Mouse (Mus musculus): ENCODE results near the gene Imp3. TPM values are rescaled to one million over a fixed set of nuclear protein-coding genes. Genes with fewer than 3 reads are reported as not detected.

The Imp3 gene
- polyA plus RNA-seq, 1 experiment from 2014 or later, result 80.3 TPM

GRCm38 (mm10) chr9:56894006-56894405, 43.3 kb upstream of the Imp3 start:
- Histone ChIP-seq H3K9me3 (replicated peaks; ENCODE audit: control insufficient read depth, low read length) (no peaks in the 10 kb centered on the region), H3K36me3 (replicated peaks; ENCODE audit: control insufficient read depth, insufficient read depth, low read depth, low read length) (no peaks in the 10 kb centered on the region), H3K4me1 (ENCODE audit: control insufficient read depth, insufficient read depth, low read length) (peaks cover 4% of the 10 kb centered on the region), H3K4me3 (ENCODE audit: low read depth, low read length) (no peak overlapping the region), H3K4me2 (ENCODE audit: low read depth, low read length) (no peak overlapping the region), H3K27ac (replicated peaks; ENCODE audit: low read depth, low read length) (no peak overlapping the region), H3K27me3 (ENCODE audit: control insufficient read depth, insufficient read depth, low read length) (no peaks in the 10 kb centered on the region), H3K9ac (replicated peaks; ENCODE audit: low read length) (no peak overlapping the region)
- DNase-seq (ENCODE audit: low spot score) (peak; percentile 40), ATAC-seq (replicated peaks; ENCODE audit: insufficient number of reproducible peaks, low FRiP score, low TSS enrichment, low read depth) (no peak)
- 27% methylated on average over 3 of the region's 3 CpGs for WGBS

DNA sequence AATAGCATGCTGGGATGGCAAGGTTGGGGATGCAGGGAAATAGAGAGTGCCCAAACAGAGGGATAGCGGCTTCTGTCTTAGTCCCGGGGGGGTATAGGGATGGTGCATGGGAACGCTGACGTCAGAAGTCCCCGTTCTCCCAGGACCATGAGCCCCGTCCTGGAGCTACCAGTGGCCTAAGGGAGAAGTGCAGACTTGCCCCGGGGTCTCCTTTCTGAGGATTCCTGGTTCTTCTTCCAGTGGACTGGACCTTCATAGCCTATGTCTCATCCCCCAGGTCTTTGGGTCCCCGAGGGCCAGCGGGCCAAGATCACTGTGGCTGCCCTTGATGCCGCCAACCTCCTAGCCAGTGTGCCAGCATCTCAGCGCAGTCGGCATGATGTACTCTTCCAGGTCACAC, 40.5 kb upstream of the Imp3 start:
- H3K9ac ChIP-seq (replicated peaks; ENCODE audit: low read length), result no peak overlapping the region; the same call in 1 of the 2 replicates
- DNase-seq (ENCODE audit: low spot score), result no peak

DNA sequence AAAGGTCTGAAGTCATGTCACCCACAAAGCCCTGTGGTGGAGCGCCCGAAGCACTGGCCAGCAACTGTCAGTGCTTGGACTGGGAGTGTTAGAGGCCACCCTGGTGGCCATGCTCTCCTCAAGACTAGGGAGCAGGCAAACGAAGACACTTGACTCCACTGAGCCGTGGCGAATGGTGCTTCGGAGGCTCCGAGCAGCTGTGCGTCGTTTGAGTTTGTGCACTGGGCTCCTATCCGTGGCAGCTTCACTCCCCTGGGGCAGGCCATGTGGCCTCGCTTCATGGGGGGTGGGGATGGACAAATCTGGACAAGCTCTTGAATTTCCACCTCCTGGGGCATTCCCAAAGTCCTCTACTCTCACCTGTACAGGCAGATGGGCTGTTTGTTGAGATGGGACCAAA, 37.9 kb upstream of the Imp3 start:
- Histone ChIP-seq H3K4me1 (ENCODE audit: control insufficient read depth, insufficient read depth, low read length) (no peaks in the 10 kb centered on the region), H3K27ac (replicated peaks; ENCODE audit: low read depth, low read length) (no peak overlapping the region), H3K36me3 (replicated peaks; ENCODE audit: control insufficient read depth, insufficient read depth, low read depth, low read length) (no peaks in the 10 kb centered on the region), H3K4me3 (ENCODE audit: low read depth, low read length) (no peak overlapping the region), H3K4me2 (ENCODE audit: low read depth, low read length) (no peak overlapping the region), H3K9ac (replicated peaks; ENCODE audit: low read length) (no peak overlapping the region), H3K9me3 (replicated peaks; ENCODE audit: control insufficient read depth, low read length) (no peaks in the 10 kb centered on the region), H3K27me3 (ENCODE audit: control insufficient read depth, insufficient read depth, low read length) (no peaks in the 10 kb centered on the region)
- whole genome bisulfite sequencing, result 65% methylated on average over 11 of the region's 11 CpGs
- no peak for ATAC-seq (replicated peaks; ENCODE audit: insufficient number of reproducible peaks, low FRiP score, low TSS enrichment, low read depth)
- no peak for DNase-seq (ENCODE audit: low spot score)

More for the DNA sequence above, 40.5 kb upstream of the Imp3 start:
- WGBS, result 90% methylated on average over 12 of the region's 12 CpGs
- Histone ChIP-seq H3K4me2 (ENCODE audit: low read depth, low read length) (no peak overlapping the region), H3K4me3 (ENCODE audit: low read depth, low read length) (no peak overlapping the region), H3K36me3 (replicated peaks; ENCODE audit: control insufficient read depth, insufficient read depth, low read depth, low read length) (no peaks in the 10 kb centered on the region), H3K4me1 (ENCODE audit: control insufficient read depth, insufficient read depth, low read length) (peaks cover 4% of the 10 kb centered on the region), H3K9me3 (replicated peaks; ENCODE audit: control insufficient read depth, low read length) (no peaks in the 10 kb centered on the region), H3K27ac (replicated peaks; ENCODE audit: low read depth, low read length) (no peak overlapping the region), H3K27me3 (ENCODE audit: control insufficient read depth, insufficient read depth, low read length) (no peaks in the 10 kb centered on the region)
- no peak for ATAC-seq (replicated peaks; ENCODE audit: insufficient number of reproducible peaks, low FRiP score, low TSS enrichment, low read depth)

GRCm38 (mm10) chr9:56900060-56900459, 37.2 kb upstream of the Imp3 start:
- Histone ChIP-seq H3K36me3 (replicated peaks; ENCODE audit: control insufficient read depth, insufficient read depth, low read depth, low read length) (no peaks in the 10 kb centered on the region), H3K9ac (replicated peaks; ENCODE audit: low read length) (no peak overlapping the region), H3K9me3 (replicated peaks; ENCODE audit: control insufficient read depth, low read length) (no peaks in the 10 kb centered on the region), H3K4me1 (ENCODE audit: control insufficient read depth, insufficient read depth, low read length) (no peaks in the 10 kb centered on the region), H3K4me2 (ENCODE audit: low read depth, low read length) (no peak overlapping the region), H3K4me3 (ENCODE audit: low read depth, low read length) (no peak overlapping the region), H3K27me3 (ENCODE audit: control insufficient read depth, insufficient read depth, low read length) (no peaks in the 10 kb centered on the region), H3K27ac (replicated peaks; ENCODE audit: low read depth, low read length) (no peak overlapping the region)
- DNase-seq (ENCODE audit: low spot score) (no peak), ATAC-seq (replicated peaks; ENCODE audit: insufficient number of reproducible peaks, low FRiP score, low TSS enrichment, low read depth) (no peak)

- DNase-seq (ENCODE audit: low spot score) (no peak), ATAC-seq (replicated peaks; ENCODE audit: insufficient number of reproducible peaks, low FRiP score, low TSS enrichment, low read depth) (no peak)
- Histone ChIP-seq H3K27me3 (ENCODE audit: control insufficient read depth, insufficient read depth, low read length) (no peaks in the 10 kb centered on the region), H3K27ac (replicated peaks; ENCODE audit: low read depth, low read length) (no peak overlapping the region), H3K4me2 (ENCODE audit: low read depth, low read length) (no peak overlapping the region), H3K4me3 (ENCODE audit: low read depth, low read length) (no peak overlapping the region), H3K9ac (replicated peaks; ENCODE audit: low read length) (no peak overlapping the region), H3K36me3 (replicated peaks; ENCODE audit: control insufficient read depth, insufficient read depth, low read depth, low read length) (no peaks in the 10 kb centered on the region), H3K9me3 (replicated peaks; ENCODE audit: control insufficient read depth, low read length) (no peaks in the 10 kb centered on the region), H3K4me1 (ENCODE audit: control insufficient read depth, insufficient read depth, low read length) (no peaks in the 10 kb centered on the region)
- whole genome bisulfite sequencing, result 31% methylated on average over 9 of the region's 9 CpGs
Measured at GRCm38 (mm10) chr9:56900571-56900970, 36.7 kb upstream of the Imp3 start.

- 65% methylated on average over 8 of the region's 8 CpGs for WGBS
- Histone ChIP-seq H3K4me3 (ENCODE audit: low read depth, low read length) (no peak overlapping the region), H3K27ac (replicated peaks; ENCODE audit: low read depth, low read length) (no peak overlapping the region), H3K27me3 (ENCODE audit: control insufficient read depth, insufficient read depth, low read length) (no peaks in the 10 kb centered on the region), H3K4me1 (ENCODE audit: control insufficient read depth, insufficient read depth, low read length) (no peaks in the 10 kb centered on the region), H3K36me3 (replicated peaks; ENCODE audit: control insufficient read depth, insufficient read depth, low read depth, low read length) (no peaks in the 10 kb centered on the region), H3K9me3 (replicated peaks; ENCODE audit: control insufficient read depth, low read length) (no peaks in the 10 kb centered on the region), H3K4me2 (ENCODE audit: low read depth, low read length) (no peak overlapping the region), H3K9ac (replicated peaks; ENCODE audit: low read length) (no peak overlapping the region)
- DNase-seq (ENCODE audit: low spot score) (no peak), ATAC-seq (replicated peaks; ENCODE audit: insufficient number of reproducible peaks, low FRiP score, low TSS enrichment, low read depth) (0 out of 2 replicates have a peak, but pooled peaks have one; percentile 42)
Measured at GRCm38 (mm10) chr9:56901187-56901586, 36.1 kb upstream of the Imp3 start.

- H3K9ac ChIP-seq (replicated peaks; ENCODE audit: low read length), result no peak overlapping the region
- no peaks in the 10 kb centered on the region for H3K9me3 ChIP-seq (replicated peaks; ENCODE audit: control insufficient read depth, low read length)
- H3K27ac ChIP-seq (replicated peaks; ENCODE audit: low read depth, low read length), result no peak overlapping the region
- H3K27me3 ChIP-seq (ENCODE audit: control insufficient read depth, insufficient read depth, low read length), result no peaks in the 10 kb centered on the region
- H3K4me1 ChIP-seq (ENCODE audit: control insufficient read depth, insufficient read depth, low read length), result no peaks in the 10 kb centered on the region
- DNase-seq (ENCODE audit: low spot score) (no peak), ATAC-seq (replicated peaks; ENCODE audit: insufficient number of reproducible peaks, low FRiP score, low TSS enrichment, low read depth) (no peak)
- 77% methylated on average over 3 of the region's 3 CpGs for WGBS
- H3K36me3 ChIP-seq (replicated peaks; ENCODE audit: control insufficient read depth, insufficient read depth, low read depth, low read length), result no peaks in the 10 kb centered on the region
- no peak overlapping the region for H3K4me2 ChIP-seq (ENCODE audit: low read depth, low read length)
- no peak overlapping the region for H3K4me3 ChIP-seq (ENCODE audit: low read depth, low read length)
Measured at GRCm38 (mm10) chr9:56903662-56904061, 33.6 kb upstream of the Imp3 start.

DNA sequence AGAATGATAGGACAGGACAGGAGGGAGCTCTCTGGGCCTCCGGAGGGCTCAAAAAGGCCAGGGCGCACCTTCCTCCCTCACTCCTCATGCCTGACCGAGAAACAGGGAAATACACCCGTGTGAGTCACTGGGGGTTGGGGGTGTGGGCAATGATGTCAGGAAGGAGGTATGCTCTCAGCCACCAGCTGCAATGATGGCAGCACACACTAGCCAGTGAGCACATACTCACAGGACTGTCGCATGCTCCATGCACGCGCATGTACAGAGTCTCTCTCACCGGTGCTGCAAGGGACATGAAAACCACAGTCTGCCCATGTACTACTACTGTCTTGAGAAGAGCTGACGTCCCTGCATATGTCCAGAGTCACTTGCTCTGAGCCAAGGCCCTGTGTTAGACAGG, 29.7 kb upstream of the Imp3 start:
- H3K4me1 ChIP-seq (ENCODE audit: control insufficient read depth, insufficient read depth, low read length), result no peaks in the 10 kb centered on the region; the same call in 1 of the 2 replicates
- WGBS, result 85% methylated on average over 9 of the region's 9 CpGs
- ATAC-seq (replicated peaks; ENCODE audit: insufficient number of reproducible peaks, low FRiP score, low TSS enrichment, low read depth), result no peak
- no peaks in the 10 kb centered on the region for H3K9me3 ChIP-seq (replicated peaks; ENCODE audit: control insufficient read depth, low read length)
- no peaks in the 10 kb centered on the region for H3K27me3 ChIP-seq (ENCODE audit: control insufficient read depth, insufficient read depth, low read length)
- H3K4me2 ChIP-seq (ENCODE audit: low read depth, low read length), result no peak overlapping the region
- H3K36me3 ChIP-seq (replicated peaks; ENCODE audit: control insufficient read depth, insufficient read depth, low read depth, low read length), result no peaks in the 10 kb centered on the region
- DNase-seq (ENCODE audit: low spot score), result no peak
- H3K9ac ChIP-seq (replicated peaks; ENCODE audit: low read length), result no peak overlapping the region
- no peak overlapping the region for H3K27ac ChIP-seq (replicated peaks; ENCODE audit: low read depth, low read length)
- no peak overlapping the region for H3K4me3 ChIP-seq (ENCODE audit: low read depth, low read length)

All from embryonic facial prominence, embryonic 11.5 days (tissue).